Mouse (Mus musculus): ENCODE measurements around the gene Tusc2.

DNA sequence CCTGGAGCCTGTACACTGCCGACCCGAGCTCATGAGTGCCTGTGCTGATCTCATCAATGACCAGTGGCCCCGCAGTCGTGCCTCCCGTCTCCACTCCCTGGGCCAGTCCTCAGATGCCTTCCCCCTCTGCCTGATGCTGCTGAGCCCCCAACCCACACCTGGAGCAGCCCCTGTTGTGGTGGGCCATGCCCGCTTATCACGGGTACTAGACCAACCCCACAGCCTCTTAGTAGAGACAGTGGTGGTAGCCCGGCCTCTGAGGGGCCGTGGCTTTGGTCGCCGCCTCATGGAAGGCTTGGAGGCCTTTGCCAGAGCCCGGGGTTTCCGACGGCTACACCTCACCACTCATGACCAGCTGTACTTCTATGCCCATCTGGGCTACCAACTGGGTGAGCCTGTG, 20.1 kb downstream of the Tusc2 start:
- TF ChIP-seq EP300 (IDR thresholded peaks at IDR 0.05; ENCODE audit: insufficient read depth, low read depth, low read length) (no peak), CTCF (IDR thresholded peaks at IDR 0.05) (no peak)

All from heart, adult 2 months (tissue).